Mouse (Mus musculus) inflammation-experienced regulatory T-cells, adult 6 months (primary cell): ENCODE data around the gene Prrx2. TPM values are rescaled to one million over a fixed set of nuclear protein-coding genes. Genes with fewer than 3 reads are reported as not detected.
A peak's percentile ranks its signal among the peaks of the same experiment; 100 is the strongest.

Source experiments
- ATAC-seq: one replicate; pipeline ENCODE4 v1.8.0; 2017
- polyA plus RNA-seq, 3 experiments: library from polyadenylated mRNA; unstranded; fragments of 100-300 nt; shearing (Covaris generic); gene quantifications; one replicate each; pipeline ENCODE4 v1.2.1; 2017

Prrx2 gene
- not detected for polyA plus RNA-seq

DNA sequence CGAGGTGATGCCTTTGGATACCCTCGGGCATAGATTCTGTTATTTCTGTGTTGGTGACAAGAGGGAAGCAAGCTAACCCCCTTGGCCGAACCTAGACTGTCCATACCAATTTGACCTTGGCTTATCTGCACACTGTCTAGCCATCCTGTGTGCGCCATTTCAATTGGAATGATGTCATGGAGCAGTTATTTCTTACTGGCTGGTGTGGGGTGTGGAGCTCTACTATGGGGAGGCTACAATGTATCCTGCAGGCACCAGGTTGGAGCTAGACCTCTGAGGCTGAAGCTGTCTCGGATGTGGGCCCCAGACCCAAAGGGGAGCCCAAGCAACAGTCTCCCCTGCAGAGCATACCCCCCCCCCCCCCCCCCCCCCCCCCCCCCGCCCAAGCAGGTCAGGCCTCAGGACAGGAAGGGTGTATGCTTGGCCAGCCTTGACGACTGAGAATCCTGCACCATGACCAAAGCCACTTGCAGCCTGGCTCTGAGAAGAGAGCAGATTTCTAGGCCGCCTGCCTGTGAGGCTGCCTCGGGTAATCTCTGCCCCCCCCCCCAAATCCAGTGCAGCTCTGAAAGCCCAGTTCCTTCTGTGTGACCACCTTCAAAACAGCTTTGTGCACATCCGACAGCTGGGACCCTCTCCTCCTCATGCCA lies at the start of gene Prrx2:
Gene Prrx2, plus strand, starts transcription at position 600 of the 650 bp plus-strand sequence.
- no peak for ATAC-seq

DNA sequence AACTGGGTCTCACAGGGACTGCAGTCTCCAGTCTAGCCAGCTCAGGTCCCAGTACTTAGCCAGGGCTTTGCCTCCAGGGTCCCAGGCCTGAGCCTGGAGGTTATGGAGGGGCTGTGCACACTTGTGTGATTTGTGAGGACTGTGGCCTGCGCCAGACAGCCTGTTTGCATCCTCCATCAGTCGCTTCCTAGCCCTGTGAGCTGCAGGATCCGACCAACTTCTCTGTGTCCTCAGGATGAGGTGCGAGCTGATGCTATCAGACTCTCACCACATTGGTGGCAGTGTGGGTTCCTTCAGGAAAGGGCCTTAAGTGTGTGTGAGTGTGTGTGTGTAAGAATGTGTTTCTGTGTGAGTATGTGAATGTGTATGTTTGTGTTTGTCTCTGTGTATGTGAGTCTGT lies 47.3 kb upstream of the Prrx2 start:
- no peak for ATAC-seq

- ATAC-seq = no peak
These were observed 42.7 kb upstream of the Prrx2 start for GRCm38 (mm10) chr2:30792061-30792460.

GRCm38 (mm10) chr2:30794179-30795108 lies 40.3 kb upstream of the Prrx2 start:
- ATAC-seq = peak; percentile 75

- ATAC-seq = no peak
These were observed 39.4 kb upstream of the Prrx2 start for GRCm38 (mm10) chr2:30795271-30795888.

- ATAC-seq = no peak
These were observed 38.9 kb upstream of the Prrx2 start for GRCm38 (mm10) chr2:30795889-30796275.

DNA sequence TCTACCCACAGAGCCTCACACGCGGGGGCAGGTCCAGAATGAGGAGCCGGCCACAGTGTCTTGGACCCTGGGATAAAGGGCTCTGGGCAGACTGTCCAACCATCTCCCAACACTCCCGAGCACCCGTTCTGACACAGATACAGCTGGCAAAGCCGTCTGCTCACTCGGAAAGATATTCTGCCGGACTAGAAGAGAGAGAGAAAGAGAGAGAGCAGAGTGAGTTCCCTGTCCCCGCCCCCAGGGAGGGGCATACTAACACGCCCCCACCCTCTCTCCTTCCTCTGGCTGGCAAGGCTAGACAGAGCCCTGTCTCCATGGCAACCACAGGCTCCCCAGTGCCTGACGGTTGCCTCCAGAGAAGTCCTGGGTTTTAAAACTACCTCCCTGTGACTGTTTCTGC lies 38.4 kb upstream of the Prrx2 start:
- peak; percentile 78 for ATAC-seq

GRCm38 (mm10) chr2:30799456-30799855 lies 35.3 kb upstream of the Prrx2 start:
- no peak for ATAC-seq

DNA sequence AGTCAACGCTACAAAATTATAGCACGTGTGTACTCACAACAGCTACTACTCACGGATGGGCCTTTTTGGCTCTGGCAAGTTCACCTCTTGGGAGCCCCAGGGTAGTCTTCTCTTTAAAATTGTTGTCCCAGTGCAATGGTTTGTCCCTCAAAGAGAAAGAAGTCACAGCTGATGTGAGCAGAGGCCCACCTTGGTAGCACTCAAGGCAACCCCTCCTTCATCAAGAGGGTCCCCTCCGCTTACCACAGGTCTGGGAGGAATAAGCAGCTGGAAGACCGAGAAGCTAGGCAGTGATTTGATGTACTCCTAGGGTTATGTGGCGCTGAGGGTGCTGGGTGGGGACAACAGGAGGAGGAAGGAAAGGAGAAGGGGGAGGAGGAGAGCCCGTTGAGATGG lies 34.1 kb upstream of the Prrx2 start:
- ATAC-seq = no peak

GRCm38 (mm10) chr2:30801067-30801852 lies 33.5 kb upstream of the Prrx2 start:
- ATAC-seq = peak; percentile 41

DNA sequence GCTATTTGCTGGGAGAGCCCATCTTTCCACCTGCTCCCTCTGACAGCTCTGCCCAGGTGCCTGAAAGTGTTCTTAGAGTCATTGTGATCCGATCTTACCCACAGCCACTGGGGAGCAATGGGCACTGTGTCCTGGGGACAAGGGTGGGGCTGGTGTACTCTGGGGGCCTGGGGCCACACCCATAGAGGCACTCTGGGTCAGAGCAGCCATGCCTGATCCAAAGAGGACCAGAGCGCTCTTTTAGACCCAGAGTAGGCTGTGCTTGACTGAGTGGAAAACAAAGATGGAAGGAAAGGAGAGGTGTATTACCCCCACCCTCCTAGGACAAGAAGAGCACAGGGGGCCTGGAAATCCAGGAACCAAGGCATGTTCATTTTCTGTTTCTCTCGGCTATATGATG lies 31.2 kb upstream of the Prrx2 start, which contains the start of gene 1700001O22Rik:
Gene 1700001O22Rik, minus strand, starts transcription at position 58 of the 400 bp plus-strand sequence.
- no peak for ATAC-seq

DNA sequence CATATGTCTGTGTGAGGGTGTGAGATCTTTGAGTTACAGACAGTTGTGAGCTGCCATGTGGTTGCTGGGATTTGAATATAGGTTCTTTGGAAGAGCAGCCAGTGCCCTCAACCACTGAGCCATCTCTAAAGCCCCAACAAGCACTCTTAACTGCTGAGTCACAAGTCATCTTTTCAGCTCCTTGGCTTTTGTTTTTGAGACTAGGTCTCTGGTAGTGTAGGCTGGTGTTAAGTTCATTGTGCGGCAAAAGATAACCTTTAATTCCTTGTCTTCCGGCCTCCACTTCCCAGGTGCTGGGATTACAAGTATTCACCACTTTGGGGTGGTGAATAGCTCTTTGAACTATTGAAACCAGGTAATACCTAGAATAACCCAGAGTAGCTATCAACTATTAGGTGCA lies 28.8 kb upstream of the Prrx2 start:
- no peak for ATAC-seq

DNA sequence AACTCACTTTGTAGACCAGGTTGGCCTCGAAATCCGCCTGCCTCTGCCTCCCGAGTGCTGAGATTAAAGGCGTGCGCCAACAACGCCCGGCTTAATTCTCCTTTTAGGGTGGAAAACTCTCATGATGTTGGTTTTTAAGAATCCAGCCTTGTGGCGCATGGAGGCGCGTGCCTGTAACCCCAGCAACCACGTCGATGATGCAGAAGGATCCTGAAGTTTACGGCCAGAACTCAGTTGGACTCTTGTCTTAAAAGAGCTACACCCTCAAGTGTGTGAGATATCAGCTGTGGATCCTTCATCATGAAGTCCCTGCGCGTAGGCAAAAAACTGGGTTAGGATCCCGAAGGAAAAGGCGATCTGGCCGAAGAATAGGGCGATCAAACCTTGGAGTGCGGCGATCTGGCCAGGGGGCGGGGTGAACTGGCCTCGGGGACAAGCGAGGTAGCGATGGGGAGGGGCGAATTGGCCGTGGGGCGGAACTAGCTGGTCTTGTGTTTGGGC lies 27.6 kb upstream of the Prrx2 start:
- peak; percentile 11 for ATAC-seq

DNA sequence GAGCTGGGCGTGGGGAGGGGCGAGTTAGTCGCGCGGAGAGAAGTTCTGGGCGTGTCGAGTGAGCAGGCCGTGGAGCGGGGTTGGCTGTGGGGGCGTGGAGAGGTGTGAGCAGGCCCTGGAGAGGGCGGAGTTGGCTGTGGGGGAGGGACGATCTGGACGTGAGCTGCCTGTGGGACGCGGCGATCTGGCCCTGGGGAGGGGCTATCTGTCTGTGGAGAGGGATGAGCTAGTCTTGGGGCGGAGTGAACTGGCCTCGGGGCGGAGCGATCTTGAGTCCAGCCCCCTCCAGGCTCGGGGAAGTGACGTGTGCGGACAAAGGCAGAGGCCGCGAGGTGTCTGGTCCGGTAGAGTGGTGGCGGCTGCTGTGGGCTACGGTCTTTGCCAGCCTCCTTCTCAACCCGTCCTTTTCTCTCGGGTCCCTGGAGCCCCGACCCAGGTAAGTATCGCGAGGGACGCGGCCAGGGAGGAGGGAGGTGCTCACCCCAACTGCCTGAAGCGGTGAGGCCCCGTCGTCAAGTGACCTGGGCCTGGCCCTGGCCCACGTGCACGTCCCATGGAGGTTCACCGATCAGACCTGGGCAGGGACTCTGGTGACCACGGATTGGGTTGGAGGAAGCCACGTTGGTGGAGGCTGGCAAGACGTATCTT lies 27.0 kb upstream of the Prrx2 start, which contains the start of gene Ntmt1:
Gene Ntmt1, plus strand, starts transcription at position 179 of the 648 bp plus-strand sequence.
- ATAC-seq = peak; percentile 98

DNA sequence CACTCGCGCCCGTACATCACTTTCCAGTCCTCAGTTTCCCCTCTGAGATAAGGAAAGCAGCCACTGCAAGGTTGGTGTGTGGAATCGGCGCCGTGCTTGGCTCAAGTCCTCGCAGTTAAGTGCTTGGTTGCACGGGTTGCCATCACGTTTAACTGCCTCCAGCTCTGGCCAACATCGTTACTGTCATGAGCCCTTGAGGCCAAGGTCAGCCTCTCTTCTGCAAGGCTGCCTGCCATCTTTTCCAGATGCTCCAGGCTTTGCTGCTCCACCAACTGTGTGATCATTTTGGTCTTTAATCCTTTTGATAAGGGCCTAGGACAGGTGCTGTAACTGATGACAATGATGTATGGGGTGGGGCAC lies 26.5 kb upstream of the Prrx2 start:
- ATAC-seq = no peak

DNA sequence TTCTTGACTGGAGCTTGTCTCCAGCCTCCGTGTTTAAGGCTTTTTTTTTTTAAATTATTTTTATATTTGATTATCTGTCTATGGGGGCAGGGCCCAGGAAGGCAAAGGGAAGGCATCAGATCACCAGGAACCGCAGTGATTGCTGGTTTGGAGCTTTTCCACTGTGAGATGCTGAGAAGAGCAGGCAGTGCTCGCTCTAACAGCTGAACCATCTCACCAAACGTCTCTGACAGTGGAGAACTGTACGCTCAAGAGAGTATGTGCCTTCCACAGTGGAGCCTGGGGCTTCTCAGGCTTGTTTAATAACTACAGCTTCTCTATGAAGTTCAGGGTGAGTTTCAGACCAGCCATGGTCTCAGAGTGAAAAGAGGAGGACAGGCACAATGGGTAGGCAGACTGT lies 25.3 kb upstream of the Prrx2 start:
- no peak for ATAC-seq

- no peak for ATAC-seq
These were observed 24.2 kb upstream of the Prrx2 start for GRCm38 (mm10) chr2:30810573-30810972.

- ATAC-seq = no peak
These were observed 18.4 kb upstream of the Prrx2 start for GRCm38 (mm10) chr2:30816383-30816782.

DNA sequence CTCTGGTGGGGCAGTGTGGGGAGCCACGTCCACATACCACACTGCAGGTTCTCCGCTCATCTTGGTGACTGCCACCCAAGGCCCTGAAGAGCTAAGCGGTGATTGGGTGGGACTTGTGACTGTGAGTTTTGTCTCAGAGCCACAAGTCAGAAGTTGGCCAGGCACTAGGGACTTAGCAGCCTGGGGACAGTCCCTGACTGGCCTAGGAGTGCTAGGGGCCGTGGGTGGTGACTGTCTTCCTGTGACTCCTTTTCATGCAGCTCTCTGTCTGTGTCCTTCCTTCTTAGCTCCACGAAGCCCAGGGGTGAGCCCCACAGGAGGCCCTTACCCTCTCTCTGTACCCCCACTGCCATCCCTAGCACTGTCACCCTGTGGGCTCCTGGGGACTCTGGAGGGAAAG lies 14.9 kb upstream of the Prrx2 start:
- peak; percentile 48 for ATAC-seq

GRCm38 (mm10) chr2:30821073-30821472 lies 13.7 kb upstream of the Prrx2 start:
- ATAC-seq = no peak

DNA sequence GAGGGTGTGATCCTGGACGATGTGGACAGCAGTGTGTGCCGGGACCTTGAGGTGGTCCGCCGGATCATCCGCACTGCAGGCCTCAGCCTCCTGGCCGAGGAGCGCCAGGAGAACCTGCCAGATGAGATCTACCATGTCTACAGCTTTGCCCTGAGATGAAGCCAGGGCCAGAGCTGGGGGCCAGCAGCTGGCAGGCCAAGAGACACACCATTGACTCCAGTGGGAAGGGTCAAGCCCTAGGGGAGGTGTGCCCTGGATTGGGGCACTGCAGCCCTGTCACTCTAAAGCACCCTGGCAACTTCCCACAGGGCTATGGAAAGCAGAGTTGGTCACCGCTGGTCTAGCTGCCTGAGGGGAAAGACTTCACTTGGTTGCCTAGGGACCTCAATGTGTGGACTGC lies 12.3 kb upstream of the Prrx2 start:
- ATAC-seq = no peak
